Mouse (Mus musculus) neural tube, embryonic 13.5 days (tissue): ENCODE measurements around the gene Gm2897. TPM values are rescaled to one million over a fixed set of nuclear protein-coding genes. Genes with fewer than 3 reads are reported as not detected.
A peak's percentile ranks its signal among the peaks of the same experiment; 100 is the strongest.
"Not testable (repeated sequence)": the region's sequence is repeated elsewhere in the genome, so short reads cannot be mapped to it uniquely, and the experiment has no call there.

ENCODE experiments used
- ATAC-seq: fragments of 200-750 bp; cut with Nextera tagmentation; 2 replicates; pipeline ENCODE4 v1.8.0; 2017; ENCODE audit warnings: low read depth, mild to moderate bottlenecking, moderate TSS enrichment, moderate library complexity
- H3K27ac ChIP-seq: fragments of 300-500 bp; sonication (generic); replicated peaks from 2 replicates; pipeline ENCODE4 v1.5.1; 2015; ENCODE audit warnings: moderate library complexity, mild to moderate bottlenecking, inconsistent platforms
- H3K27me3 ChIP-seq: fragments of 300-500 bp; sonication (generic); 2 replicates; pipeline ENCODE4 v1.6.1; 2015; ENCODE audit warnings: mild to moderate bottlenecking, inconsistent platforms
- H3K36me3 ChIP-seq: fragments of 300-500 bp; sonication (generic); 2 replicates; pipeline ENCODE4 v1.6.1; 2015; ENCODE audit warnings: mild to moderate bottlenecking, inconsistent platforms
- H3K4me1 ChIP-seq: fragments of 300-500 bp; sonication (generic); replicated peaks from 2 replicates; pipeline ENCODE4 v1.6.1; 2015; ENCODE audit warnings: inconsistent platforms
- H3K4me2 ChIP-seq: fragments of 300-500 bp; sonication (generic); 2 replicates; pipeline ENCODE4 v1.6.1; 2015; ENCODE audit warnings: inconsistent platforms, mild to moderate bottlenecking, moderate library complexity
- H3K4me3 ChIP-seq: fragments of 300-500 bp; sonication (generic); 2 replicates; pipeline ENCODE4 v1.5.1; 2015; ENCODE audit warnings: mild to moderate bottlenecking, inconsistent platforms
- H3K9ac ChIP-seq: fragments of 300-500 bp; sonication (generic); 2 replicates; pipeline ENCODE4 v1.6.1; 2015; ENCODE audit warnings: moderate library complexity, mild to moderate bottlenecking, inconsistent platforms
- H3K9me3 ChIP-seq: fragments of 300-500 bp; sonication (generic); 2 replicates; pipeline ENCODE4 v1.6.1; 2016; ENCODE audit warnings: inconsistent platforms
- WGBS: fragments of 180-500 bp; shearing (Covaris S2); methylation state at CpG from one replicate; pipeline ENCODE4 v1.1.7; 2015; 5-methylcytosine and 5-hydroxymethylcytosine counted together
- polyA plus RNA-seq: library from polyadenylated mRNA; unstranded; fragments of >200 nt; fragmentation: Nextera tagmentation; extraction: Ambion mirVana; gene quantifications from 2 replicates; pipeline ENCODE4 v1.2.1, GENCODE M21; 2015

Gene Gm2897
- 9.0 and 10.5 TPM in 2 replicates for polyA plus RNA-seq

DNA sequence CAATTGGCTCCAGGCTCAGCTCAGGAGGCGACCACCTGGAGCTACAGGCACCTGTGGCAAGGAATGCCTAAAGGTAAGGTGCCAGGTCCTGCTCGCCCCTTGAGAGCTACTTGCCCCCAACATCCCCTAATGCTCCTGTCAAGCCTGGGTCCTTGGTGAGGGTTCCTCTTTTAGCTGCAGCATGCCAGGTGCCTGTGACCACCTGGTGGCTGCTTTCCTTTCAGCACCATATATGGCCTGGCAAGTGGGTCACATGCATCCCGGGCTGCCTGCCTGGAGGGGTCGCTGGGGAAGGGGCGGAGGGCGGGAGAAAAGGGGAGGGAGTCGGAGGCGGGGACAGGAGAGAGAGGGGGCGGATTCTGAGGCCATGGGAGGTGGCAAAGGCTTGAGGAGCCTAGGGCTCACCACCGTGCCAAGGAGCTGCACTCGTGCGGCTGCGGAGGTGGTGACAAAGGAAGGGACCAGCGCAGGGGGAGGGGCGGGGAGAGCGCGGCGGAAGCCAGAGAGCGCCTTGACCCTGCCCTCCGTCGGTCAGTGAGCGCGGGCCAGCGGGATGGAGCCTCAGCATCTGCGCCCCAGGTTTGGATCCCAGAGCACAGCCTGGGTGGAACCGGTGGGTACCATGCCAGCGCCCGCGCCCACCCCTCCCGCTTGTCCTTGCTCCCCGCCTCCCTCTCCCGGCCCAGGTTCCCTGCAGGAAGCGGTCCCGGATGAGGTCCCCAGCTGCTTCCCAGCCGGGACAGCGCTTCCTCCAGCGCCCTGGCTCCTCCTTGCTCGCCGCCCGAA, at the start of gene Gm2897:
Gene Gm2897, plus strand, starts transcription at position 559 of the 786 bp plus-strand sequence.
- not testable (repeated sequence) for H3K36me3 ChIP-seq, H3K27me3 ChIP-seq, H3K9me3 ChIP-seq, H3K4me1 ChIP-seq
- Histone ChIP-seq H3K4me3 (peak within 1 kb of the TSS; percentile 54), H3K9ac (peak within 1 kb of the TSS; percentile 78), H3K27ac (peak within 1 kb of the TSS; percentile 49; the same call in 1 of the 2 replicates), H3K4me2 (peak within 1 kb of the TSS; percentile 66)
- 6% methylated on average over 27 of the region's 40 CpGs for WGBS
- peak; percentile 90 for ATAC-seq

DNA sequence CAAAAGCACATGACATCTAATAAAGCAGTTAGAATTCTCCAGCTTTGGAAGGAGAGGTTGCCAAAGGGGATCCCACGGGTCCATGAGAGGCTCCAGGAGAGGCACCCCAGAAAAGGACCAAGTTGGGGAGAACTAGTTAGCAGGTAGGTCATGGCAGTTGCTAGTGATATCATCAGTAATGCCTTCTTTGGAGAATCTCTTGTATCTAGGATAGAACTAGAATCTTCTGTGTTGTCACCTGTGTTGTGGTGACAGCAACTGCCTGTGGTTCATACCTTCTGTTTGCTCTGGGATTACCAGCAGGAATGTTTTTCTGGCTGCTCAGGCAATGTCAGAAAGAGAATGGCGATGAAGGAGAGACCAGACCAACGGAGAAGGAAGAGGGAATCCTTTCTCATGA, 19.4 kb upstream of the Gm2897 start, which contains the start of gene Gm2888:
Gene Gm2888, plus strand, starts transcription at position 301 of the 400 bp plus-strand sequence.
- not testable (repeated sequence) for H3K4me3 ChIP-seq, H3K36me3 ChIP-seq, H3K9me3 ChIP-seq, H3K27ac ChIP-seq, ATAC-seq, H3K9ac ChIP-seq, H3K4me1 ChIP-seq, H3K4me2 ChIP-seq, H3K27me3 ChIP-seq
- WGBS, result 85% methylated on average over 3 of the region's 3 CpGs

- not testable (repeated sequence) for ATAC-seq, H3K4me1 ChIP-seq, H3K27me3 ChIP-seq, H3K36me3 ChIP-seq, H3K9me3 ChIP-seq
- peak overlapping the region; percentile 78 for H3K9ac ChIP-seq
- peak overlapping the region; percentile 49; the same call in 1 of the 2 replicates for H3K27ac ChIP-seq
- peak overlapping the region; percentile 66 for H3K4me2 ChIP-seq
- peak overlapping the region; percentile 54 for H3K4me3 ChIP-seq
- 1% methylated on average over 16 of the region's 20 CpGs for WGBS
These were observed 372 bp downstream of the Gm2897 start for GRCm38 (mm10) chr14:3049513-3049800.

DNA sequence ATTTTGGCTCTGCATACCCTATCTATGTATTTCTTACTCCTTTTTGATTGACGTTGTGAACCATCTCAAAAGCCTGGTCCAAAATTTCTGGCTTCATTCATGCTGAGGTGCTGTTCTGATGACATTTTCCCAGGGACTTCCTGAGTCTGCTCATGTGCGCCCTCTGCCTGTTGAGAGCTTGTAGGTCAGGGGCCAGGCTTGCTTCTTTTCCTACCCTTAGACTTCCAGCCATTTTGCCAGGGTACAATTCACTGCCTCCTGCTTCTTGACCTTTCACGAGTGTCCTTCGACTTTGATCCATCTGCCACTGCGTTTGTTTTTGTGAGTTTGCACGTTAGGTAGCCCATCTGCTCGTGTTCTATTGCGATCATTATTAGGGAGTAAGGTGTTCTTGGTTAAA, 1.0 kb downstream of the Gm2897 start:
- not testable (repeated sequence) for H3K27me3 ChIP-seq, H3K4me3 ChIP-seq, H3K27ac ChIP-seq, H3K4me1 ChIP-seq, H3K4me2 ChIP-seq, H3K36me3 ChIP-seq, H3K9ac ChIP-seq, ATAC-seq, H3K9me3 ChIP-seq
- 2% methylated on average over 6 of the region's 8 CpGs for WGBS

DNA sequence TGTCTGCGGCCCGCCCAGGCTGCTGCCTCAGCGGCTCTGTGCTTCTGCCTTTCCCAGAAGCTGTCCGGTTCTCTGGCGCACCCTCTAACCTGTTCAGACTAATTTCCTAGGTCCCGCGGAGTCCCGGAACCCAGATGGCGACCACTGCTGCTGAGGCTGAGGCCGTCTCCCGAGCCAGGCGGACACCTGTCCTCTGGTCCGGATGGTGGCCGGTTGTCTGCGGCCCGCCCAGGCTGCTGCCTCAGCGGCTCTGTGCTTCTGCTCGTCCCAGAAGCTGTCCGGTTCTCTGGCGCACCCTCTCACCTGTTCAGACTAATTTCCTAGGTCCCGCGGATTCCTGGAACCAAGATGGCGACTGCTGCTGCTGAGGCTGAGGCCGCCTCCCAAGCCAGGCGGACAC, 67.0 kb downstream of the Gm2897 start:
- 95% methylated on average over 23 of the region's 25 CpGs for WGBS
- H3K4me1 ChIP-seq, H3K36me3 ChIP-seq, H3K4me2 ChIP-seq, ATAC-seq, H3K9ac ChIP-seq, H3K9me3 ChIP-seq, H3K4me3 ChIP-seq, H3K27ac ChIP-seq, H3K27me3 ChIP-seq: not testable (repeated sequence)

Other genes with a start within 250 kb of the Gm2897 start
- not detected in 2 replicates for gene Gm2888, start 19.3 kb upstream of the Gm2897 start, polyA plus RNA-seq
- gene Gm10340, start 84.7 kb downstream of the Gm2897 start, polyA plus RNA-seq, result not detected in 2 replicates
- 0.31 TPM in 1 of 2 replicates, not detected in the other for gene Gm5795, start 139.0 kb downstream of the Gm2897 start, polyA plus RNA-seq
- 21.3 and 25.5 TPM in 2 replicates for gene D830030K20Rik, start 159.2 kb downstream of the Gm2897 start, polyA plus RNA-seq